Mouse (Mus musculus): ENCODE data around the gene Fndc4.

The Fndc4 gene

DNA sequence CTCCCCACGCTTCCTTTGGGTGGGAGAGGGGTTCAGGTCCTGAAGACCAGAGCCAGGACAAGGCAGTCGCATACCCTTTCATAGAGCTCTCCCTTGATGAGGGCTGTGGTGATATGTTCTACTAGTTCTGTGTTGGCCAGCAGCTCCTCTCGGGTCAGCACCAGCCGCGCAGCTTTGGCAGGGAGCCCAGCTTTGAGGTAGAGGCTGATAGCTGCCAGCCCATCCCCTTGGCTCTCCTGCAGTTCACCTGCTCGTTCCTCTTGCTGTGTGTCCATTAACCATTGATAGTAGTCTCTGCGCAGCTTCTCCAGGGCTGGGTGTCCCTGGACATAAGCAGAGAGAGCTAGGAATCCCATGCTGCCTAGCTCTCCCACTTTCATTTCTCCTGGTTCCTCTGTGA, 29.8 kb downstream of the Fndc4 start:
- no peak for DNase-seq (ENCODE audit: extremely low spot score, low read depth, low spot score)

- no peak for DNase-seq (ENCODE audit: extremely low spot score, low read depth, low spot score)
These were observed 38.3 kb downstream of the Fndc4 start for GRCm38 (mm10) chr5:31257616-31258015.

GRCm38 (mm10) chr5:31255971-31256370, 39.9 kb downstream of the Fndc4 start:
- DNase-seq (ENCODE audit: extremely low spot score, low read depth, low spot score), result no peak

DNA sequence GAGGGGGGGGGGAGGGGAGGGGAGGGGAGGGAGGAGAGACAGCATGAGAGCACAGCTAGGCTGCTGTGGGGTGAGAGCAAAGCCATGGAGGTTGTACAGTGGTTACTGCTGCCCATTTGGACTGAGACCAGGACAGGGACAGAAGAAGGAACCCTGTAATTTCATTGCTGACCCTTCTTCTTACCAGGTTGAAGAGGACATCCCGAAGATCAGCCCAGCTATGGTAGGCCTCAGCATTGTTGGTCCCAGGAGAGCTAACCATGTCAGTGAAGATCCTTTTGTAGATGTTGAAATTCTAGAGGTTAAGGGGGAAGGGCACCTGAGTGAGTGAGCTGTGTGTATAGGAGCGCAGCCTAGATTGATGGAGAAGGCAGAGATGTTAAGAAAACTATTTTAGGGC, 40.5 kb downstream of the Fndc4 start:
- DNase-seq (ENCODE audit: extremely low spot score, low read depth, low spot score), result no peak

- no peak for DNase-seq (ENCODE audit: extremely low spot score, low read depth, low spot score)
These were observed 41.0 kb downstream of the Fndc4 start for GRCm38 (mm10) chr5:31254901-31255300.

DNA sequence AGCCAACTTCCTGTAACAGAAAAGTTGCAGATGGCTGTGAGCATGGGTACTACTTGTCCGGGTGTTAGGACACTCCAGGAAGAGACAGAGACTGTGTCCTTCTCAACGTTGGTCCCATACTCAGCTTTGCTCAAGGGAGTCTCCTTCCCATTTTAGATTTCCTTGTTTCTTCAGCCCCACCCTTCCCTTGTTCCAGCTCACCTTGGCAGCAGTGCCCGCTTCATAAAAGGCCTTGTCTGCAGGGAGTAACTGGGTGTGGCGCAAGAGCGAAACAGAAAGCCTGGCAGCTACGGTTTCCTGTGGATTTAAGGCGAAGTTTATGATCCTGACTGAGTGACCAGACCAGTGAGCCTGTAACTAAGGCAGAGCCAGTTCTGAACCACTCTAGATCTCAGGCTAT, 41.4 kb downstream of the Fndc4 start:
- DNase-seq (ENCODE audit: extremely low spot score, low read depth, low spot score), result no peak

DNA sequence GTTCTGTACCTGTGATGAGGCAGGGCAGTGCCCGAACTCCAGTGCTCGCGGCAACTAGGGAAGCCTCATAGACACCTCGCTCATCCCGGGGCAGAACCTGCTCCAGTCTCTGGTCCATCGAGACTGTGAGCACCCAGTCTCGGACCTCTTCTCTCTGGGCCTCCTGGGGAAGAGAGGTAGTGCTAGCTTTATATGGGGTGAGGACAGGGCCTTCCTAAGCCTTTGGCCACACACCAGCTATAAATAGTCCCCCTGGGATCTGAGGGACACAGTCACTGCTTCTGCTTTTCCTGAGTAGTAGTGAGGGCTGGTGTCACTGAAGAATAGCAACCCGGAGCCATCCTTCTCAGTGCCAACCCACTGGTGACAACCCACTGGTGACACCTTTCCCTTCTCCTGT, 42.1 kb downstream of the Fndc4 start:
- DNase-seq (ENCODE audit: extremely low spot score, low read depth, low spot score), result no peak

DNA sequence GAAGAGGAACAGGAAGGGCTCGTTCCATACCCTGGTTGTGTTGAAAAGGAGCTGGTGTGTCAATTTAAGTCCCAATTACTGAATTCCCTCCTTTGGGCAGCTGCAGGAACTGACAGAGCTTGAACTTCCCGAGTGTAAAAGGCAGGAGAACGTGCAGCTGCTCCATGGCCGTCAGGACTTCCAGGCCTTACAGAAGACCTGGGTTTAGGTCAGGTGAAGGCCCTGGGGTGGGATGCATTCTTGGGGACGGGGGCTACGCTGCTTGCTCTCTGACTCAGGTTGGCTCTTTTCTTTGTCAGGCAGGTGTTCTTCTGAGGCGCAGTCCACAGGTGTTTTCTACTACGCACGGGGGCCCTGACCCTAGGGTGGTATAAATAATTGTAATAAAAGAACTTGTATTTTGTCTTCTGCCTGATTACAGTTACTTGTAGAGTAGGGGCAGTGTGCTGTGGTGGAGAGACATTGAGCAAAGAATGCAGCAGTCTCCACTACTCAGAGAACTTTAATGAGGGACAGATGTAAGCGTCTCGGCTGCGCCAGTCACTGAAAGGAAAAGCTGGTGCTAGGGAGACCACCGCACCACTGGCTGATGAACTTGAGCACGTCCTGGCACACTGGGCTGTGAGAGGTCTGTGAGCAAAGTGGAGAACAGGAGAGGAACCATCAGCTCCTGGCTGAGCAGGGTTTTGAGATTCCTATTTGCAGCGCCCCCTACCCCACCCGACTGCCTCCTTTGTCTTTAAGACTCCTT, 42.9 kb downstream of the Fndc4 start:
- no peak for DNase-seq (ENCODE audit: extremely low spot score, low read depth, low spot score)

DNA sequence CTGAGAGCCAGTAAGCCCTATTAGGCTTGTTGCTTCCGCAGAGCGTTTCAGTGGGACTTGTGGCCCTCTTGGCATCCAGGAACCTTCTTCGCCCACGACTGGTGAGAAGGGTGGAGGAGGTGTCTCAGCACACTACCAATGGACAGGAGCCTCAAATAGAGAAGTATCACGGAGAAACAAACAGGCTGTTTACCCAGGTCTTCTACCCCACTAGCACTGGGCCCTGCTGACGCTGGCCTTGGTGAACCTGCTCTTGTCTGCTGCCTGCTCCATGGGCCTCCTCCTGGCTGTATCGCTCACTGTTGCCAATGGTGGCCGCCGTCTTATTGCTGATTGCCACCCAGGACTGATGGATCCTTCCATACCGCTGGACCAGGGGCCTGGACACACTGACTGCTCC, 43.7 kb downstream of the Fndc4 start:
- no peak for DNase-seq (ENCODE audit: extremely low spot score, low read depth, low spot score)

- no peak for DNase-seq (ENCODE audit: extremely low spot score, low read depth, low spot score)
These were observed 44.3 kb downstream of the Fndc4 start, which contains the start of gene Krtcap3 for GRCm38 (mm10) chr5:31251541-31252101. TSS of gene Krtcap3 (plus strand) at chr5:31251691.

GRCm38 (mm10) chr5:31250716-31251115, 45.2 kb downstream of the Fndc4 start:
- DNase-seq (ENCODE audit: extremely low spot score, low read depth, low spot score), result no peak

All from hindlimb bud, embryonic 11.5 days (tissue).